Mouse (Mus musculus): ENCODE results near the gene Rpl10. TPM values are rescaled to one million over a fixed set of nuclear protein-coding genes. Genes with fewer than 3 reads are reported as not detected.

The Rpl10 gene
- total RNA-seq, 1 experiment = 2,379 TPM

DNA sequence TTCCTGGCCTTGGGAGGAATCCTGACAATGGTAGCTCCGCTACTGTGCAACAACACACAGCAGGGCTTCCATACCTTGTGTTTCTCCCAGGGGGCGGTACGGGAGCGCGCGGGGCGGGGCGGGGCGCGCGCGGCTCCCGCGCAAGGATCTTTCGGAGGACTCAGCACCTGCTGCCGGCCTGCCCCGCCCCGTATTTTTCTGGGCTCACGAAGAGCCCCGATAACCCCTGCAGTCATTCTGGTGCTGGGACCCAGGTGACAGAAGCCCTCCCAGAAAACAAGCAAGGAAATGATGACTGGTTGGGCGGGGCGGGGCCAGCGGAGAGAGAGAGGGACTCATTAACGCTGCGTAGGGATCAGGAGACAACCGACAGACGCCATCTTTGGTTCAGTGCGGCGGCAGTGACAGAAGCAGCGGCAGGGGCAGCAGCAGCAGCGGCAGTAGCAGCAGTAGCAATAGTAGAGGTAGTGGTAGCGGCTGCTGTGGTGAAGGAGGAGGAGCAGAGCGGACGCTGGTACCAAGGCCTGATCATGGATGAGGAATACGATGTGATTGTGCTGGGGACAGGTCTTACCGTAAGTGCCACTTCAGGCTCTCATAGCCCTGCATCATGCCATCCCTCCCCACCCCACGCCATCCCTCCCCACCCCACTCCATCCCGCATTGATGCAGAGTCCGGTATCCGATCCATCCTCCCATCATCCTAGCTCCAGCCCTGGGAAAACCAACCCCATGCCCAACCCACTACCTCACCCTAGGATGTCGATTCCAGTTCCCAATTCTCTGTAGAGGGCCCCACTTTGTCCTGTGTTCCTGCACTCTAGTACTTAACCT lies 34.5 kb downstream of the Rpl10 start, which contains the start of gene Gdi1:
Gdi1 (plus strand) TSS at position 132 of the 834 bp plus-strand sequence.
- H3K36me3 ChIP-seq (ENCODE audit: control insufficient read depth, insufficient read depth, low read length, poor library complexity, severe bottlenecking) = peaks cover 31% of the 10 kb centered on the region
- H3K9ac ChIP-seq (ENCODE audit: insufficient read depth, low read depth, low read length, poor library complexity, severe bottlenecking) = peak within 1 kb of the TSS; percentile 73
- H3K4me3 ChIP-seq (ENCODE audit: insufficient read depth in 1 of 2, low read depth in 1 of 2, low read length in 2 of 2, poor library complexity in 1 of 2, severe bottlenecking in 1 of 2) = peak within 1 kb of the TSS; percentile 92 to 96
- TF ChIP-seq ZC3H11A (IDR thresholded peaks at IDR 0.05; ENCODE audit: borderline replicate concordance, low read depth, low read length) (no peak), MAFK (IDR thresholded peaks at IDR 0.05; ENCODE audit: insufficient read depth, low read depth, low read length) (no peak), CHD2 (IDR thresholded peaks at IDR 0.05; ENCODE audit: low read depth, low read length) (peak; percentile 39; the same call in 1 of the 2 replicates), ZNF384 (IDR thresholded peaks at IDR 0.05; ENCODE audit: low read depth, low read length) (no peak), HCFC1 (IDR thresholded peaks at IDR 0.05; ENCODE audit: borderline replicate concordance, insufficient read depth, low read length) (0 out of 2 replicates have a peak, but pooled peaks have one; percentile 48)
- DNase-seq (ENCODE audit: low read depth, low spot score) = peak; percentile 54
- no peaks in the 10 kb centered on the region for H3K4me1 ChIP-seq (ENCODE audit: control insufficient read depth in 2 of 2, insufficient read depth in 2 of 2, low read length in 2 of 2, poor library complexity in 1 of 2)
- no peaks in the 10 kb centered on the region for H3K9me3 ChIP-seq (ENCODE audit: control insufficient read depth, insufficient read depth, low read depth, low read length)
- peak within 1 kb of the TSS; percentile 80 for H3K27ac ChIP-seq (ENCODE audit: insufficient read depth, low read depth, low read length, poor library complexity, severe bottlenecking)
- in situ Hi-C loops (cut with MboI; ENCODE audit: low sequenced_read_pairs in 2 of 2, unreplicated experiment in 2 of 2) = loop anchor here in 1 of 2 experiments (25.0 kb wide), 1 partner anchor 107 kb away; no protein-coding TSS in a partner anchor

DNA sequence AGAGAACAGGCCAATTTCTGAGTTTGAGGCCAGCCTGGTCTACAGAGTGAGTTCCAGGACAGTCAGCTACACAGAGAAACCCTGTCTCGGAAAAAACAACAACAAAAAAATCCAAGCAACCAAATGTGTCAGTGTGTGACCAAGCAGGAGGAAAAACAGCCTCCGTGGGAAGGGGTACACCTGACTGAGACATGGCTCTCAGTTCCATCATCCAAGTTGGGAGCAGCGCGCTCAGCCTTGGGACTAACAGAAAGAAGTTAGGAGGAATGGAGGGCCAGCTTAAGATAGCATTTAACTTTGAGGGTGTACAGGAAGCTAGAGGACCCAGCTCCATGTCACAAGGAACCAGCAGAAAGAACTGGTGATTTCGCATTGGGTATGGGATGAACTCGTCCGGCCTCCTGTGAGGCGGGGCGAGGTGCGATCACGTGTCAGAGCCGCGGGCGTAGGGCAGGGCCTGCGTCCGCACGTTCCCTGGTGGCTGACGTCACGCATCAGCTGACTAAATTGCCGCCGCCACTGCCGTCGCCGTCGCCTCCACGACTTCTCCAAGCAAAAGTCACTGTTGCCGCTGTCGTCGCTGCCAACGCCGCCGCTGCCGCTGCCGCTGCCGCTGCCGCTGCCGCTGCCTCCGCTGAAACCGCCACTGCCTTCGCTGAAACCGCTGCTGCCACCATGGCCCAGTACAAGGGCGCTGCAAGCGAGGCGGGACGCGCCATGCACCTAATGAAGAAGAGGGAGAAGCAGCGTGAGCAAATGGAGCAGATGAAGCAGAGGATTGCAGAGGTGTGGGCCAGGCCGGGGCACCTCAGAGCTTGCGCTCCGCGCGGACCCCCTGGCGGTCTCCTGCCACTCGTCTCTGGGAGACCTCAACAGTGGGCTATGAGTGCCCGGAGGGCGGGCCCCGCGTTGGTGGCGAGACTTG lies 42.2 kb downstream of the Rpl10 start, which contains the start of gene Fam50a:
Fam50a (plus strand) TSS at position 494 of the 925 bp plus-strand sequence.
- TF ChIP-seq MAFK (IDR thresholded peaks at IDR 0.05; ENCODE audit: insufficient read depth, low read depth, low read length) = no peak
- no peak for TF ChIP-seq HCFC1 (IDR thresholded peaks at IDR 0.05; ENCODE audit: borderline replicate concordance, insufficient read depth, low read length)
- no peak for TF ChIP-seq ZNF384 (IDR thresholded peaks at IDR 0.05; ENCODE audit: low read depth, low read length)
- TF ChIP-seq ZC3H11A (IDR thresholded peaks at IDR 0.05; ENCODE audit: borderline replicate concordance, low read depth, low read length) = no peak
- Histone ChIP-seq H3K9me3 (ENCODE audit: control insufficient read depth, insufficient read depth, low read depth, low read length) (no peaks in the 10 kb centered on the region), H3K4me1 (ENCODE audit: control insufficient read depth in 2 of 2, insufficient read depth in 2 of 2, low read length in 2 of 2, poor library complexity in 1 of 2) (no peaks in the 10 kb centered on the region), H3K4me3 (ENCODE audit: insufficient read depth in 1 of 2, low read depth in 1 of 2, low read length in 2 of 2, poor library complexity in 1 of 2, severe bottlenecking in 1 of 2) (peak within 1 kb of the TSS; percentile 89 to 100), H3K36me3 (ENCODE audit: control insufficient read depth, insufficient read depth, low read length, poor library complexity, severe bottlenecking) (peaks cover 14% of the 10 kb centered on the region), H3K27ac (ENCODE audit: insufficient read depth, low read depth, low read length, poor library complexity, severe bottlenecking) (peak within 1 kb of the TSS; percentile 83; the same call in 1 of the 2 replicates), H3K9ac (ENCODE audit: insufficient read depth, low read depth, low read length, poor library complexity, severe bottlenecking) (peak within 1 kb of the TSS; percentile 100)
- in situ Hi-C loops (cut with MboI; ENCODE audit: low sequenced_read_pairs in 2 of 2, unreplicated experiment in 2 of 2) = loop anchor here in 1 of 2 experiments (25.0 kb wide), 1 partner anchor 99 kb away; no protein-coding TSS in a partner anchor
- peak; percentile 62 for DNase-seq (ENCODE audit: low read depth, low spot score)

Other genes with a start within 250 kb of the Rpl10 start
- gene Irak1, start 246.9 kb upstream of the Rpl10 start, total RNA-seq (2012; rRNA removed) = 35.9 and 49.0 TPM in 2 replicates
- gene Opn1mw, start 143.3 kb upstream of the Rpl10 start, total RNA-seq (2012; rRNA removed) = not detected in 2 replicates
- gene Mecp2, start 135.4 kb upstream of the Rpl10 start, total RNA-seq (2012; rRNA removed) = 9.6 and 10.4 TPM in 2 replicates
- gene Tex28, start 103.0 kb upstream of the Rpl10 start, total RNA-seq (2012; rRNA removed) = not detected in 2 replicates
- gene Tktl1, start 93.6 kb upstream of the Rpl10 start, total RNA-seq (2012; rRNA removed) = 0.42 and 0.89 TPM in 2 replicates
- 687 and 844 TPM in 2 replicates for gene Flna, start 21.0 kb upstream of the Rpl10 start, total RNA-seq (2012; rRNA removed)
- 44.3 and 59.0 TPM in 2 replicates for gene Emd, start 16.1 kb upstream of the Rpl10 start, total RNA-seq (2012; rRNA removed)
- 32.8 and 49.3 TPM in 2 replicates for gene Taz, start 11.1 kb downstream of the Rpl10 start, total RNA-seq (2012; rRNA removed)
- 3.9 and 5.3 TPM in 2 replicates for gene Dnase1l1, start 11.5 kb downstream of the Rpl10 start, total RNA-seq (2012; rRNA removed)
- 102 and 129 TPM in 2 replicates for gene Atp6ap1, start 26.3 kb downstream of the Rpl10 start, total RNA-seq (2012; rRNA removed)
- gene Gdi1, start 34.2 kb downstream of the Rpl10 start, total RNA-seq (2012; rRNA removed) = 53.1 and 75.7 TPM in 2 replicates
- 27.7 and 33.6 TPM in 2 replicates for gene Fam50a, start 42.2 kb downstream of the Rpl10 start, total RNA-seq (2012; rRNA removed)
- 17.8 and 30.5 TPM in 2 replicates for gene Plxna3, start 58.3 kb downstream of the Rpl10 start, total RNA-seq (2012; rRNA removed)
- gene Lage3, start 82.8 kb downstream of the Rpl10 start, total RNA-seq (2012; rRNA removed) = 64.6 and 71.1 TPM in 2 replicates
- 15.3 and 17.5 TPM in 2 replicates for gene Ubl4a, start 102.4 kb downstream of the Rpl10 start, total RNA-seq (2012; rRNA removed)
- 8.4 and 11.4 TPM in 2 replicates for gene Slc10a3, start 102.5 kb downstream of the Rpl10 start, total RNA-seq (2012; rRNA removed)
- 8.9 and 9.6 TPM in 2 replicates for gene Fam3a, start 122.5 kb downstream of the Rpl10 start, total RNA-seq (2012; rRNA removed)
- 15.4 and 25.3 TPM in 2 replicates for gene Ikbkg, start 122.5 kb downstream of the Rpl10 start, total RNA-seq (2012; rRNA removed)
- 30.1 and 30.3 TPM in 2 replicates for gene G6pdx, start 158.4 kb downstream of the Rpl10 start, total RNA-seq (2012; rRNA removed)
- 1.3 and 4.7 TPM in 2 replicates for gene Gm6880, start 210.6 kb downstream of the Rpl10 start, total RNA-seq (2012; rRNA removed)

Data from ES-E14 (cell line).